Mouse (Mus musculus) cerebellum, adult 2 months (tissue): ENCODE results near the gene Grhpr.

ENCODE experiments used
- CTCF ChIP-seq: fragments of 200-500 bp; IDR thresholded peaks from 2 replicates; pipeline ENCODE4 v1.5.1; 2011; ENCODE audit warnings: low read depth, mild to moderate bottlenecking, control low read depth, low read length, moderate library complexity, borderline replicate concordance; ENCODE audit not compliant: insufficient read depth
- POLR2A ChIP-seq: fragments of 200-500 bp; IDR thresholded peaks from 2 replicates; pipeline ENCODE4 v1.6.1; 2011; ENCODE audit warnings: low read length, control low read depth, borderline replicate concordance; ENCODE audit not compliant: insufficient read depth

DNA sequence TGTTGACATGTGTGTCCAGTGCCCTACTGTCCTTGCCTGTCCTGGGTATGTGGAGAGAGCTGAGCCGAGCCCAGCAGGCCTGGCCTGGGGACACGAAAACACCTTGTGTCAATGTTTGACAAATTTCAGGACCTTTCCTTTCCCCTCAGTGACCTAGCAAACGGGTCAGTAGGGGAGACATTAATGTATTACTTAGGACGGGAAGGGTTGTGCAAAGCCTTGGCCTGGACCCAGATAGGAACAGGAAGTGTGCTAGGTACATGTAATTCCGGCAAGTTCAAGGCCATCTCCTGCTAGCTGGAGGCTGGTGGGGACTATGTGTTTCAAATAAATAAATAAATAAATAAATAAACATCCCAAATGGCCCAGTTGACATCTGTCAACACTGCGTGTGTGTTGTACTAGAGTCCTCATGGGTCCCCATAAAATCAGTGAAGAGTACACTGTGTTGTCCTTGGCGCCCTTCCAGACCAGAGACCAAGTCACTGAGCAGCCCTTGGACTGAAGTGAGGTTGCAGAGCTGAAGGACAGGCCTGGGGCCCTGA is 1.3 kb upstream of the Grhpr start:
- TF ChIP-seq POLR2A (no peak), CTCF (no peak)
